Mouse (Mus musculus): ENCODE results near the gene Mettl23. TPM values are rescaled to one million over a fixed set of nuclear protein-coding genes. Genes with fewer than 3 reads are reported as not detected.

The Mettl23 gene
- polyA plus RNA-seq, 1 experiment from 2014 or later, result 79.2 TPM

DNA sequence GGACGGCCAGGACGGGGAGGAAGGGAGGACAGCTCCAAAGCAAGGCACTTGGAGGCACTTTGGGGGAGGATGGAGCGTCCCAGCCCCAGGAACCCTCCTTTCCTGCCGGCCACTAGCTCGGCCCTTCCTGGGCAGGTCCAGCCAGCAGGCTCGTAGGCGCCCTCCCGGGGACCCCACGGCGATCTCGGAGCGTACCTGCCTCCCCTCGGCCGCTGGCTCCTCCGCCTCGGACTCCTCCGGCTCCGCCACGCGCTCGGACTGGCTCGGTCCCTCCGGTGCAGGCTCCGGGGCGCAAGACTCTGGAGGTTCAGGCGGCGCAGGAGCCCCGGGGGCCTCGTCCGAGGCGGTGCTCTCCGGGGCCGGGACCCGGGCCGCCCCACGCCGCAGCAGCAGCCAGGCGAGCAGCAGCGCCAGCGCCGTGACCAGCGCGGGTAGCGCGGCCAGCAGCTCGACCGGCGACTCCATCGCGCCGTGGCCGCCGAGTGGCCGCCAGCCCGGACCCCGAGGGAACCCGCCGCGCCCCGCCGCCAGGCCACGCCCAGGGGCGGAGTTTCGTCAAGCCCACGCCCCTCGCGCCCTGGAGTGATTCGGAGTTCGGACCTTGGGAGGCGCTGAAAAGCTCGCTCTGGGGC is 15.4 kb upstream of the Mettl23 start, which contains the start of gene Mxra7:
Mxra7 (minus strand) TSS at position 513 of the 632 bp plus-strand sequence.
- H3K4me2 ChIP-seq (ENCODE audit: low read length), result peak within 1 kb of the TSS; percentile 77
- peaks cover 16 to 32% of the 10 kb centered on the region in 2 experiments for H3K4me1 ChIP-seq (ENCODE audit: control insufficient read depth in 2 of 2, insufficient read depth in 2 of 2, low read length in 2 of 2)
- H3K9me3 ChIP-seq (ENCODE audit: control insufficient read depth, low read length), result no peaks in the 10 kb centered on the region
- peak within 1 kb of the TSS; percentile 60 to 67 for H3K4me3 ChIP-seq (ENCODE audit: control insufficient read depth in 1 of 2, insufficient read depth in 1 of 2, low read depth in 1 of 2, low read length in 2 of 2)
- under 1% methylated on average over 70 of the region's 71 CpGs for WGBS
- H3K27me3 ChIP-seq (ENCODE audit: control insufficient read depth, insufficient read depth, low read length), result no peaks in the 10 kb centered on the region
- ATAC-seq (ENCODE audit: insufficient number of reproducible peaks, insufficient read depth, low FRiP score, low read depth), result peak; percentile 56
- peak within 1 kb of the TSS; percentile 6 to 73; a peak in 3 of 4 replicates for H3K27ac ChIP-seq (replicated peaks in 1 of 2; ENCODE audit: control insufficient read depth in 1 of 2, insufficient read depth in 1 of 2, low read depth in 2 of 2, low read length in 2 of 2)
- peaks cover 14% of the 10 kb centered on the region for H3K36me3 ChIP-seq (ENCODE audit: control insufficient read depth, insufficient read depth, low read length)
- peak within 1 kb of the TSS; percentile 90 for H3K9ac ChIP-seq (ENCODE audit: low read length)

- H3K9me3 ChIP-seq (ENCODE audit: control insufficient read depth, low read length), result no peaks in the 10 kb centered on the region
- H3K27ac ChIP-seq (replicated peaks in 1 of 2; ENCODE audit: control insufficient read depth in 1 of 2, insufficient read depth in 1 of 2, low read depth in 2 of 2, low read length in 2 of 2), result no peak overlapping the region
- 50% methylated on average over 3 of the region's 4 CpGs for WGBS
- H3K36me3 ChIP-seq (ENCODE audit: control insufficient read depth, insufficient read depth, low read length), result peaks cover 57% of the 10 kb centered on the region
- no peak overlapping the region for H3K9ac ChIP-seq (ENCODE audit: low read length)
- H3K4me1 ChIP-seq (ENCODE audit: control insufficient read depth in 2 of 2, insufficient read depth in 2 of 2, low read length in 2 of 2), result peaks cover 3 to 10% of the 10 kb centered on the region in 2 experiments; a peak in 3 of 4 replicates
- no peak for ATAC-seq (ENCODE audit: insufficient number of reproducible peaks, insufficient read depth, low FRiP score, low read depth)
- no peak overlapping the region for H3K4me2 ChIP-seq (ENCODE audit: low read length)
- H3K27me3 ChIP-seq (ENCODE audit: control insufficient read depth, insufficient read depth, low read length), result no peaks in the 10 kb centered on the region
- H3K4me3 ChIP-seq (ENCODE audit: control insufficient read depth in 1 of 2, insufficient read depth in 1 of 2, low read depth in 1 of 2, low read length in 2 of 2), result no peak overlapping the region
These were observed 10.8 kb upstream of the Mettl23 start for GRCm38 (mm10) chr11:116832172-116832685.

GRCm38 (mm10) chr11:116834954-116835353 is 8.1 kb upstream of the Mettl23 start:
- no peak overlapping the region for H3K4me2 ChIP-seq (ENCODE audit: low read length)

GRCm38 (mm10) chr11:116836283-116836682 is 6.8 kb upstream of the Mettl23 start:
- no peak overlapping the region for H3K9ac ChIP-seq (ENCODE audit: low read length)
- peaks cover 96% of the 10 kb centered on the region for H3K36me3 ChIP-seq (ENCODE audit: control insufficient read depth, insufficient read depth, low read length)
- H3K4me2 ChIP-seq (ENCODE audit: low read length), result no peak overlapping the region
- H3K4me1 ChIP-seq (ENCODE audit: control insufficient read depth in 2 of 2, insufficient read depth in 2 of 2, low read length in 2 of 2), result peaks cover 7 to 19% of the 10 kb centered on the region in 2 experiments
- WGBS, result 92% methylated on average over 4 of the region's 4 CpGs
- H3K27ac ChIP-seq (replicated peaks in 1 of 2; ENCODE audit: control insufficient read depth in 1 of 2, insufficient read depth in 1 of 2, low read depth in 2 of 2, low read length in 2 of 2), result no peak overlapping the region
- no peak overlapping the region for H3K4me3 ChIP-seq (ENCODE audit: control insufficient read depth in 1 of 2, insufficient read depth in 1 of 2, low read depth in 1 of 2, low read length in 2 of 2)
- H3K9me3 ChIP-seq (ENCODE audit: control insufficient read depth, low read length), result no peaks in the 10 kb centered on the region
- H3K27me3 ChIP-seq (ENCODE audit: control insufficient read depth, insufficient read depth, low read length), result no peaks in the 10 kb centered on the region
- ATAC-seq (ENCODE audit: insufficient number of reproducible peaks, insufficient read depth, low FRiP score, low read depth), result no peak

More at GRCm38 (mm10) chr11:116834954-116835353, 8.1 kb upstream of the Mettl23 start:
- H3K27ac ChIP-seq (replicated peaks in 1 of 2; ENCODE audit: control insufficient read depth in 1 of 2, insufficient read depth in 1 of 2, low read depth in 2 of 2, low read length in 2 of 2), result no peak overlapping the region
- peaks cover 0 to 5% of the 10 kb centered on the region in 2 experiments; a peak in 2 of 4 replicates for H3K4me1 ChIP-seq (ENCODE audit: control insufficient read depth in 2 of 2, insufficient read depth in 2 of 2, low read length in 2 of 2)
- no peak overlapping the region for H3K4me3 ChIP-seq (ENCODE audit: control insufficient read depth in 1 of 2, insufficient read depth in 1 of 2, low read depth in 1 of 2, low read length in 2 of 2)
- 91% methylated on average over 1 of the region's 1 CpGs for WGBS
- H3K9me3 ChIP-seq (ENCODE audit: control insufficient read depth, low read length), result no peaks in the 10 kb centered on the region
- peaks cover 84% of the 10 kb centered on the region for H3K36me3 ChIP-seq (ENCODE audit: control insufficient read depth, insufficient read depth, low read length)
- no peak overlapping the region for H3K9ac ChIP-seq (ENCODE audit: low read length)
- H3K27me3 ChIP-seq (ENCODE audit: control insufficient read depth, insufficient read depth, low read length), result no peaks in the 10 kb centered on the region
- no peak for ATAC-seq (ENCODE audit: insufficient number of reproducible peaks, insufficient read depth, low FRiP score, low read depth)

GRCm38 (mm10) chr11:116837441-116837840 is 5.6 kb upstream of the Mettl23 start:
- ATAC-seq (ENCODE audit: insufficient number of reproducible peaks, insufficient read depth, low FRiP score, low read depth), result no peak
- peaks cover 7 to 22% of the 10 kb centered on the region in 2 experiments for H3K4me1 ChIP-seq (ENCODE audit: control insufficient read depth in 2 of 2, insufficient read depth in 2 of 2, low read length in 2 of 2)
- H3K27ac ChIP-seq (replicated peaks in 1 of 2; ENCODE audit: control insufficient read depth in 1 of 2, insufficient read depth in 1 of 2, low read depth in 2 of 2, low read length in 2 of 2), result no peak overlapping the region
- H3K27me3 ChIP-seq (ENCODE audit: control insufficient read depth, insufficient read depth, low read length), result no peaks in the 10 kb centered on the region
- H3K4me3 ChIP-seq (ENCODE audit: control insufficient read depth in 1 of 2, insufficient read depth in 1 of 2, low read depth in 1 of 2, low read length in 2 of 2), result no peak overlapping the region
- no peaks in the 10 kb centered on the region for H3K9me3 ChIP-seq (ENCODE audit: control insufficient read depth, low read length)
- H3K36me3 ChIP-seq (ENCODE audit: control insufficient read depth, insufficient read depth, low read length), result peaks cover 91% of the 10 kb centered on the region
- no peak overlapping the region for H3K9ac ChIP-seq (ENCODE audit: low read length)
- 92% methylated on average over 10 of the region's 10 CpGs for WGBS
- no peak overlapping the region for H3K4me2 ChIP-seq (ENCODE audit: low read length)

- no peak overlapping the region for H3K4me2 ChIP-seq (ENCODE audit: low read length)
- ATAC-seq (ENCODE audit: insufficient number of reproducible peaks, insufficient read depth, low FRiP score, low read depth), result no peak
- no peaks in the 10 kb centered on the region for H3K27me3 ChIP-seq (ENCODE audit: control insufficient read depth, insufficient read depth, low read length)
- H3K9ac ChIP-seq (ENCODE audit: low read length), result no peak overlapping the region
- WGBS, result 86% methylated on average over 14 of the region's 14 CpGs
- no peak overlapping the region for H3K4me3 ChIP-seq (ENCODE audit: control insufficient read depth in 1 of 2, insufficient read depth in 1 of 2, low read depth in 1 of 2, low read length in 2 of 2)
- H3K4me1 ChIP-seq (ENCODE audit: control insufficient read depth in 2 of 2, insufficient read depth in 2 of 2, low read length in 2 of 2), result peaks cover 7 to 22% of the 10 kb centered on the region in 2 experiments
- no peaks in the 10 kb centered on the region for H3K9me3 ChIP-seq (ENCODE audit: control insufficient read depth, low read length)
- H3K36me3 ChIP-seq (ENCODE audit: control insufficient read depth, insufficient read depth, low read length), result peaks cover 76% of the 10 kb centered on the region
- no peak overlapping the region for H3K27ac ChIP-seq (replicated peaks in 1 of 2; ENCODE audit: control insufficient read depth in 1 of 2, insufficient read depth in 1 of 2, low read depth in 2 of 2, low read length in 2 of 2)
These were observed 4.1 kb upstream of the Mettl23 start for GRCm38 (mm10) chr11:116838936-116839335.

GRCm38 (mm10) chr11:116839601-116840000 is 3.5 kb upstream of the Mettl23 start:
- no peaks in the 10 kb centered on the region for H3K9me3 ChIP-seq (ENCODE audit: control insufficient read depth, low read length)
- H3K27ac ChIP-seq (replicated peaks in 1 of 2; ENCODE audit: control insufficient read depth in 1 of 2, insufficient read depth in 1 of 2, low read depth in 2 of 2, low read length in 2 of 2), result no peak overlapping the region
- H3K4me2 ChIP-seq (ENCODE audit: low read length), result peak overlapping the region; percentile 33; the same call in 1 of the 2 replicates
- peaks cover 7 to 28% of the 10 kb centered on the region in 2 experiments for H3K4me1 ChIP-seq (ENCODE audit: control insufficient read depth in 2 of 2, insufficient read depth in 2 of 2, low read length in 2 of 2)
- no peak for ATAC-seq (ENCODE audit: insufficient number of reproducible peaks, insufficient read depth, low FRiP score, low read depth)
- peaks cover 70% of the 10 kb centered on the region for H3K36me3 ChIP-seq (ENCODE audit: control insufficient read depth, insufficient read depth, low read length)
- WGBS, result 74% methylated on average over 7 of the region's 7 CpGs
- H3K9ac ChIP-seq (ENCODE audit: low read length), result peak overlapping the region; percentile 42; the same call in 1 of the 2 replicates
- H3K27me3 ChIP-seq (ENCODE audit: control insufficient read depth, insufficient read depth, low read length), result no peaks in the 10 kb centered on the region
- H3K4me3 ChIP-seq (ENCODE audit: control insufficient read depth in 1 of 2, insufficient read depth in 1 of 2, low read depth in 1 of 2, low read length in 2 of 2), result no peak overlapping the region

Measured in heart, embryonic 14.5 days (tissue).